Mouse (Mus musculus): ENCODE measurements at regions not wholly inside any gene's neighbourhood (a gene's known extent, or its start where the extent isn't known, plus 50 kb on each side); places are given as distances from the start of the nearest gene placed in this dataset.

DNA sequence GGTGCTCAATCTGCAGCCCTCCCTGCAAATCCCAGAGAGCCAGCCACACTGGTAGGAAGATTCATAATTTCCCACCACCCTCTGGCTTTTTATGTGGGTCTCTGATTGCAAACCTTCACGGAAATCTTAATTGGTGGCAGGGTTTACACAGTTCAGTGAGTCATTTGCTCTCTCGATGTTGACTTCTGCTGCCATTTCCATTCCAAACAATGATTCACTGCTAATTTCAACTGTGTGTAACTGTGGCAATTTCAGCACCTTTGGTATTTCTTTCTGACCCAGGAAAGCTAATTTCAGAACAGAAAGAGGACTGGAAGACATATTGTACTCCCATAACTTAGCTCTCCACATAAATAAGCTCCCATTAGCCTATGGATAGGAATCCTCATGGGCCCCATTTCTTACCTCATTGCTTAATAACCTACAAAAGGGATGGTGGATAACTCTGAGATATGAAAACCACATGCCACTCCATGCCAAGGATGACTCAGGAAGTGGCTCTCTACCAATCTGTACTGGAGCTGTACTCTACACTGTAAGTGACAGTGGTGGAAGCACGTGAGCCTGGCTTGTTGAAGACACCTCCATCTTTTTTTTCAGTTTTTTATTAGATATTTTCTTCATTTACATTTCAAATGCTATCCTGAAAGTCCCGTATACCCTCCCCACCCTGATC, 536.0 kb downstream of the Tox3 start:
- no peak overlapping the region for H3K4me3 ChIP-seq (ENCODE audit: insufficient read depth in 1 of 2, low read depth in 2 of 2, low read length in 2 of 2)
- no peak overlapping the region for H3K4me2 ChIP-seq (ENCODE audit: low read depth)
- no peaks in the 10 kb centered on the region for H3K27me3 ChIP-seq (ENCODE audit: control insufficient read depth, insufficient read depth, low read length)
- H3K9me3 ChIP-seq (ENCODE audit: control insufficient read depth, low read length) = no peaks in the 10 kb centered on the region
- ATAC-seq (ENCODE audit: insufficient read depth) (no peak), DNase-seq (ENCODE audit: low read depth in 3 of 3, low spot score in 3 of 3) (no peak)
- H3K9ac ChIP-seq (replicated peaks) = no peak overlapping the region
- no peaks in the 10 kb centered on the region for H3K36me3 ChIP-seq (replicated peaks; ENCODE audit: control insufficient read depth, insufficient read depth, low read depth)
- WGBS (ENCODE audit: insufficient replicate concordance) = 53% methylated on average over 4 of the region's 4 CpGs
- no peak for TF ChIP-seq CTCF (IDR thresholded peaks at IDR 0.05; ENCODE audit: low read depth)
- TF ChIP-seq EP300 (IDR thresholded peaks at IDR 0.05; ENCODE audit: low read depth) = no peak
- H3K4me1 ChIP-seq (replicated peaks; ENCODE audit: control insufficient read depth in 2 of 2, insufficient read depth in 2 of 2, low read length in 1 of 2) = no peaks in the 10 kb centered on the region
- no peak overlapping the region for H3K27ac ChIP-seq

DNA sequence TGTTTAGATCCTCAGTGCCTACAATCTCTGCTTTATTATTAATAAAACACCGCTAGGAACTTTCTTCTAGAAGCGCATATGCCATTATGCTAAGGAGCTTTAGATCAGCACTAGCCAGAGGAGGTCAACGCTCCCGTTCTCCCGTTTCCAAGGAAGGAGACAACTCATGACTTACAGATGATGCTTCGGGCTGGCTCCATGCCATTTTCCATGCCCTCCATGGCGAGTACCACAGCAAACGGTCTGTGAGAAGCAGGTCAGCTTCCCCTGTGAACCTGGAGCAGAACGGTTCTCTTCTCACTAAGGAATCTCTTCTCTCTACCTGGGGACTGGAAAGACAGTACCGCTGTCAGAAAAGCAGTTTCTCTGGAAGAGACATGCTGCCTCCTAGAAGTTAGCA, 559.8 kb downstream of the Tox3 start:
- 62% methylated on average over 10 of the region's 10 CpGs for WGBS (ENCODE audit: insufficient replicate concordance)
- no peak for DNase-seq (ENCODE audit: low read depth in 3 of 3, low spot score in 3 of 3)

GRCm38 (mm10) chr8:89787050-89787905, 560.9 kb downstream of the Tox3 start:
- no peak for ATAC-seq (ENCODE audit: insufficient read depth)

More for the DNA sequence above, 559.8 kb downstream of the Tox3 start:
- no peak overlapping the region for H3K4me2 ChIP-seq (ENCODE audit: low read depth)
- H3K4me3 ChIP-seq (ENCODE audit: insufficient read depth in 1 of 2, low read depth in 2 of 2, low read length in 2 of 2) = no peak overlapping the region
- no peaks in the 10 kb centered on the region for H3K4me1 ChIP-seq (replicated peaks; ENCODE audit: control insufficient read depth in 2 of 2, insufficient read depth in 2 of 2, low read length in 1 of 2)
- no peaks in the 10 kb centered on the region for H3K27me3 ChIP-seq (ENCODE audit: control insufficient read depth, insufficient read depth, low read length)
- no peaks in the 10 kb centered on the region for H3K9me3 ChIP-seq (ENCODE audit: control insufficient read depth, low read length)
- H3K27ac ChIP-seq = no peak overlapping the region
- no peak for ATAC-seq (ENCODE audit: insufficient read depth)
- H3K9ac ChIP-seq (replicated peaks) = no peak overlapping the region
- no peaks in the 10 kb centered on the region for H3K36me3 ChIP-seq (replicated peaks; ENCODE audit: control insufficient read depth, insufficient read depth, low read depth)
- TF ChIP-seq EP300 (IDR thresholded peaks at IDR 0.05; ENCODE audit: low read depth) (no peak), CTCF (IDR thresholded peaks at IDR 0.05; ENCODE audit: low read depth) (no peak)

GRCm38 (mm10) chr8:89785011-89785410, 563.1 kb downstream of the Tox3 start:
- no peaks in the 10 kb centered on the region for H3K9me3 ChIP-seq (ENCODE audit: control insufficient read depth, low read length)
- no peaks in the 10 kb centered on the region for H3K36me3 ChIP-seq (replicated peaks; ENCODE audit: control insufficient read depth, insufficient read depth, low read depth)
- 16% methylated on average over 7 of the region's 7 CpGs for WGBS (ENCODE audit: insufficient replicate concordance)
- TF ChIP-seq CTCF (IDR thresholded peaks at IDR 0.05; ENCODE audit: low read depth) (peak; percentile 77), EP300 (IDR thresholded peaks at IDR 0.05; ENCODE audit: low read depth) (no peak)
- no peaks in the 10 kb centered on the region for H3K4me1 ChIP-seq (replicated peaks; ENCODE audit: control insufficient read depth in 2 of 2, insufficient read depth in 2 of 2, low read length in 1 of 2)
- no peak overlapping the region for H3K9ac ChIP-seq (replicated peaks)
- H3K4me3 ChIP-seq (ENCODE audit: insufficient read depth in 1 of 2, low read depth in 2 of 2, low read length in 2 of 2) = no peak overlapping the region
- ATAC-seq (ENCODE audit: insufficient read depth) (no peak), DNase-seq (ENCODE audit: low read depth in 3 of 3, low spot score in 3 of 3) (peak; percentile 9 to 20 (median 11))
- no peak overlapping the region for H3K4me2 ChIP-seq (ENCODE audit: low read depth)
- no peaks in the 10 kb centered on the region for H3K27me3 ChIP-seq (ENCODE audit: control insufficient read depth, insufficient read depth, low read length)
- no peak overlapping the region for H3K27ac ChIP-seq

More at GRCm38 (mm10) chr8:89787050-89787905, 560.9 kb downstream of the Tox3 start:
- WGBS (ENCODE audit: insufficient replicate concordance) = 55% methylated on average over 17 of the region's 17 CpGs
- Histone ChIP-seq H3K27ac (no peak overlapping the region), H3K4me3 (ENCODE audit: insufficient read depth in 1 of 2, low read depth in 2 of 2, low read length in 2 of 2) (no peak overlapping the region), H3K9ac (replicated peaks) (no peak overlapping the region), H3K27me3 (ENCODE audit: control insufficient read depth, insufficient read depth, low read length) (no peaks in the 10 kb centered on the region), H3K4me2 (ENCODE audit: low read depth) (no peak overlapping the region), H3K36me3 (replicated peaks; ENCODE audit: control insufficient read depth, insufficient read depth, low read depth) (no peaks in the 10 kb centered on the region), H3K9me3 (ENCODE audit: control insufficient read depth, low read length) (no peaks in the 10 kb centered on the region), H3K4me1 (replicated peaks; ENCODE audit: control insufficient read depth in 2 of 2, insufficient read depth in 2 of 2, low read length in 1 of 2) (no peaks in the 10 kb centered on the region)
- no peak for TF ChIP-seq EP300 (IDR thresholded peaks at IDR 0.05; ENCODE audit: low read depth)
- no peak for TF ChIP-seq CTCF (IDR thresholded peaks at IDR 0.05; ENCODE audit: low read depth)
- no peak for DNase-seq (ENCODE audit: low read depth in 3 of 3, low spot score in 3 of 3)

DNA sequence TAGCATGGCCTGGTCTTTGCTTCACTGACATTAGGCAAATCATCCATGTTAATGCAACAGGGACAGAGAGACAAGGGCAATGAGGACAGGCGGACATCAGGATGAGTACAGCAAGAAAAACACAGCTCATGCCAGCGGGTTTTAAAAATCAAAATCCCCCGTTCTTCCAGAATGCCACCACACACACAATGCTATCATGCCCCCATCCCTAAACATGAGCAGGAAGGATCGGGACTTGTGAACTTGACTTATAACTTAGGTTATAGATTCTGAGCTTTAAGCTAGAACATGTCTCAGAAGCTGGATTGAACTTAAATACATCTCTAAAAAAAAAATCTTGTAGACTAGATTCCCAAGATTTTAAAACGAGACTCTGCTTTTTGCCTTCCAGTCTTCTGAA, 564.8 kb downstream of the Tox3 start:
- DNase-seq (ENCODE audit: low read depth in 3 of 3, low spot score in 3 of 3) = no peak
- H3K27me3 ChIP-seq (ENCODE audit: control insufficient read depth, insufficient read depth, low read length) = no peaks in the 10 kb centered on the region
- WGBS (ENCODE audit: insufficient replicate concordance) = 64% methylated on average over 5 of the region's 5 CpGs

More for the DNA sequence above, 564.8 kb downstream of the Tox3 start:
- TF ChIP-seq CTCF (IDR thresholded peaks at IDR 0.05; ENCODE audit: low read depth) (no peak), EP300 (IDR thresholded peaks at IDR 0.05; ENCODE audit: low read depth) (no peak)
- Histone ChIP-seq H3K36me3 (replicated peaks; ENCODE audit: control insufficient read depth, insufficient read depth, low read depth) (no peaks in the 10 kb centered on the region), H3K27ac (no peak overlapping the region), H3K9ac (replicated peaks) (no peak overlapping the region), H3K4me2 (ENCODE audit: low read depth) (no peak overlapping the region), H3K9me3 (ENCODE audit: control insufficient read depth, low read length) (no peaks in the 10 kb centered on the region), H3K4me3 (ENCODE audit: insufficient read depth in 1 of 2, low read depth in 2 of 2, low read length in 2 of 2) (no peak overlapping the region), H3K4me1 (replicated peaks; ENCODE audit: control insufficient read depth in 2 of 2, insufficient read depth in 2 of 2, low read length in 1 of 2) (no peaks in the 10 kb centered on the region)
- no peak for ATAC-seq (ENCODE audit: insufficient read depth)
